Mouse (Mus musculus) MEL (cell line): ENCODE measurements around the gene Smim4. TPM values are rescaled to one million over a fixed set of nuclear protein-coding genes. Genes with fewer than 3 reads are reported as not detected.

Source experiments
- DNase-seq: peaks from one replicate; pipeline ENCODE4 v3.0.0; 2011; ENCODE audit warnings: low read depth, low spot score
- H3K27ac ChIP-seq: 2 replicates; pipeline ENCODE4 v1.5.1; 2012; ENCODE audit warnings: low read depth, mild to moderate bottlenecking, control low read depth, low read length, moderate library complexity; ENCODE audit not compliant: control insufficient read depth
- H3K27me3 ChIP-seq, 2 experiments: fragments of 150-350 bp in 1 of 2; sonication (generic) in 1 of 2; 2 replicates each; pipeline ENCODE4 v1.6.1; 2012; ENCODE audit warnings: low read length in 2 of 2, mild to moderate bottlenecking in 2 of 2, improper control_type of control experiment in 1 of 2, moderate library complexity in 1 of 2; ENCODE audit not compliant: insufficient read depth in 2 of 2, control insufficient read depth in 1 of 2
- H3K36me3 ChIP-seq, 2 experiments: 2 replicates each; pipeline ENCODE4 v1.6.1; 2012 to 2014; ENCODE audit warnings: low read length in 2 of 2, improper control_type of control experiment in 1 of 2, inconsistent platforms in 1 of 2, mild to moderate bottlenecking in 1 of 2; ENCODE audit not compliant: insufficient read depth in 2 of 2, control insufficient read depth in 1 of 2
- H3K4me1 ChIP-seq, 2 experiments: fragments of 150-350 bp in 1 of 2; sonication (generic) in 1 of 2; 2 replicates each; pipeline ENCODE4 v1.6.1; 2012; ENCODE audit warnings: low read length in 2 of 2, improper control_type of control experiment in 1 of 2, mild to moderate bottlenecking in 1 of 2; ENCODE audit not compliant: insufficient read depth in 2 of 2, control insufficient read depth in 1 of 2
- H3K4me3 ChIP-seq, 2 experiments: fragments of 150-350 bp in 1 of 2; sonication (generic) in 1 of 2; 2 replicates each; pipeline ENCODE4 v1.5.1; 2012; ENCODE audit warnings: low read depth in 2 of 2, low read length in 2 of 2, mild to moderate bottlenecking in 2 of 2, moderate library complexity in 2 of 2, control low read depth in 1 of 2, improper control_type of control experiment in 1 of 2; ENCODE audit not compliant: control insufficient read depth in 1 of 2, insufficient read depth in 1 of 2
- H3K79me2 ChIP-seq: 2 replicates; pipeline ENCODE4 v1.6.1; 2012; ENCODE audit warnings: mild to moderate bottlenecking, low read length, moderate library complexity; ENCODE audit not compliant: control insufficient read depth, poor library complexity, insufficient read depth
- H3K9ac ChIP-seq: 2 replicates; pipeline ENCODE4 v1.6.1; 2012; ENCODE audit warnings: low read depth, mild to moderate bottlenecking, control low read depth, low read length, moderate library complexity; ENCODE audit not compliant: control insufficient read depth, poor library complexity, severe bottlenecking
- H3K9me3 ChIP-seq: fragments of 150-350 bp; sonication (generic); replicated peaks from 2 replicates; pipeline ENCODE4 v1.6.1; 2012; ENCODE audit warnings: mild to moderate bottlenecking, low read length, improper control_type of control experiment, moderate library complexity; ENCODE audit not compliant: insufficient read depth
- BHLHE40 ChIP-seq: IDR thresholded peaks from 2 replicates; pipeline ENCODE4 v1.6.1; 2012; ENCODE audit warnings: low read depth, mild to moderate bottlenecking, inconsistent platforms, low read length, improper control_type of control experiment, borderline replicate concordance
- CHD2 ChIP-seq: IDR thresholded peaks from 2 replicates; pipeline ENCODE4 v1.6.1; 2011; ENCODE audit warnings: low read length, improper control_type of control experiment
- CTCF ChIP-seq, 3 experiments: IDR thresholded peaks in 2 of 3; conservative IDR thresholded peaks in 1 of 3; 2 replicates each; pipeline ENCODE4 v1.5.1; 2011 to 2012; ENCODE audit warnings: low read length in 3 of 3, low read depth in 2 of 3, mild to moderate bottlenecking in 2 of 3, improper control_type of control experiment in 1 of 3, inconsistent platforms in 1 of 3, mixed read lengths in 1 of 3, moderate library complexity in 1 of 3; ENCODE audit not compliant: control insufficient read depth in 1 of 3, insufficient read depth in 1 of 3, poor library complexity in 1 of 3, severe bottlenecking in 1 of 3
- E2F4 ChIP-seq: IDR thresholded peaks from 2 replicates; pipeline ENCODE4 v1.6.1; 2011; ENCODE audit warnings: low read depth, low read length, improper control_type of control experiment, borderline replicate concordance
- EP300 ChIP-seq, 2 experiments: IDR thresholded peaks; 2 replicates each; pipeline ENCODE4 v1.6.1; 2011; ENCODE audit warnings: improper control_type of control experiment in 2 of 2, low read length in 2 of 2, low read depth in 1 of 2, mild to moderate bottlenecking in 1 of 2
- ETS1 ChIP-seq: IDR thresholded peaks from 2 replicates; pipeline ENCODE4 v1.6.1; 2012; ENCODE audit warnings: low read depth, mild to moderate bottlenecking, inconsistent platforms, low read length, improper control_type of control experiment, moderate library complexity
- GABPA ChIP-seq: IDR thresholded peaks from 2 replicates; pipeline ENCODE4 v1.6.1; 2012; ENCODE audit warnings: low read depth, mild to moderate bottlenecking, inconsistent platforms, low read length, improper control_type of control experiment, moderate library complexity
- GATA1 ChIP-seq: IDR thresholded peaks from 2 replicates; pipeline ENCODE4 v1.6.1; 2011; ENCODE audit warnings: low read depth, low read length, improper control_type of control experiment
- JUND ChIP-seq: IDR thresholded peaks from 2 replicates; pipeline ENCODE4 v1.6.1; 2011; ENCODE audit warnings: low read depth, mild to moderate bottlenecking, improper control_type of control experiment, low read length
- MYB ChIP-seq: IDR thresholded peaks from 2 replicates; pipeline ENCODE4 v1.6.1; 2011; ENCODE audit warnings: mild to moderate bottlenecking, low read depth, low read length, improper control_type of control experiment
- NELFE ChIP-seq: IDR thresholded peaks from 2 replicates; pipeline ENCODE4 v1.6.1; 2011; ENCODE audit warnings: low read depth, low read length, improper control_type of control experiment
- POLR2A ChIP-seq, 2 experiments: IDR thresholded peaks; 2 replicates each; pipeline ENCODE4 v1.6.1; 2011 to 2012; ENCODE audit warnings: low read length in 2 of 2, mild to moderate bottlenecking in 2 of 2, control low read depth in 1 of 2, improper control_type of control experiment in 1 of 2, low read depth in 1 of 2, moderate library complexity in 1 of 2; ENCODE audit not compliant: control insufficient read depth in 1 of 2, insufficient read depth in 1 of 2, poor library complexity in 1 of 2
- POLR2AphosphoS2 ChIP-seq: IDR thresholded peaks from 2 replicates; pipeline ENCODE4 v1.6.1; 2011; ENCODE audit warnings: low read length, improper control_type of control experiment
- POLR2AphosphoS5 ChIP-seq: IDR thresholded peaks from 2 replicates; pipeline ENCODE4 v1.6.1; 2012; ENCODE audit warnings: low read depth, borderline replicate concordance, mild to moderate bottlenecking, inconsistent platforms, low read length, moderate library complexity, mixed read lengths
- SMC3 ChIP-seq: IDR thresholded peaks from 2 replicates; pipeline ENCODE4 v1.6.1; 2011; ENCODE audit warnings: low read depth, low read length, improper control_type of control experiment
- TBP ChIP-seq: IDR thresholded peaks from 2 replicates; pipeline ENCODE4 v1.8.0; 2011; ENCODE audit warnings: low read depth, low read length, improper control_type of control experiment
- UBTF ChIP-seq: IDR thresholded peaks from 2 replicates; pipeline ENCODE4 v1.6.1; 2012; ENCODE audit warnings: low read depth, mild to moderate bottlenecking, inconsistent platforms, low read length, improper control_type of control experiment, moderate library complexity, borderline replicate concordance; ENCODE audit not compliant: insufficient read depth
- USF1 ChIP-seq: IDR thresholded peaks from 2 replicates; pipeline ENCODE4 v1.6.1; 2014; ENCODE audit warnings: low read depth, mild to moderate bottlenecking, inconsistent platforms, low read length, improper control_type of control experiment, moderate library complexity
- USF2 ChIP-seq, 2 experiments: IDR thresholded peaks; 2 replicates each; pipeline ENCODE4 v1.6.1; 2011 to 2012; ENCODE audit warnings: improper control_type of control experiment in 2 of 2, low read length in 2 of 2, borderline replicate concordance in 1 of 2, inconsistent platforms in 1 of 2, low read depth in 1 of 2, mild to moderate bottlenecking in 1 of 2; ENCODE audit not compliant: insufficient read depth in 1 of 2
- ZC3H11A ChIP-seq: IDR thresholded peaks from 2 replicates; pipeline ENCODE4 v1.6.1; 2012; ENCODE audit warnings: low read depth, mild to moderate bottlenecking, inconsistent platforms, low read length, improper control_type of control experiment
- ZMIZ1 ChIP-seq: IDR thresholded peaks from 2 replicates; pipeline ENCODE4 v1.6.1; 2012; ENCODE audit warnings: low read depth, mild to moderate bottlenecking, inconsistent platforms, low read length, improper control_type of control experiment, moderate library complexity
- ZNF384 ChIP-seq: IDR thresholded peaks from 2 replicates; pipeline ENCODE4 v1.6.1; 2012; ENCODE audit warnings: low read depth, mild to moderate bottlenecking, inconsistent platforms, low read length, improper control_type of control experiment
- polyA plus RNA-seq, 2 experiments: library from polyadenylated mRNA; stranded (reverse) in 1 of 2; unstranded in 1 of 2; fragments of >175 nt in 1 of 2; fragments of >200 nt in 1 of 2; gene quantifications; 2 replicates each; pipeline versions ENCODE4 v1.2.1 to v1.2.4; 2012; ENCODE audit warnings: low replicate concordance in 2 of 2, low read depth in 1 of 2; ENCODE audit not compliant: insufficient read length in 2 of 2, insufficient read depth in 1 of 2, missing spikeins in 1 of 2
- total RNA-seq: library from RNA; depleted of rRNA; stranded (reverse); fragments of 300-350 nt; gene quantifications from 2 replicates; pipeline ENCODE4 v1.2.3, GENCODE M21; 2012

Smim4 gene
- total and polyA plus RNA-seq, 3 experiments: 87.8 to 122 TPM; not detected in 1

DNA sequence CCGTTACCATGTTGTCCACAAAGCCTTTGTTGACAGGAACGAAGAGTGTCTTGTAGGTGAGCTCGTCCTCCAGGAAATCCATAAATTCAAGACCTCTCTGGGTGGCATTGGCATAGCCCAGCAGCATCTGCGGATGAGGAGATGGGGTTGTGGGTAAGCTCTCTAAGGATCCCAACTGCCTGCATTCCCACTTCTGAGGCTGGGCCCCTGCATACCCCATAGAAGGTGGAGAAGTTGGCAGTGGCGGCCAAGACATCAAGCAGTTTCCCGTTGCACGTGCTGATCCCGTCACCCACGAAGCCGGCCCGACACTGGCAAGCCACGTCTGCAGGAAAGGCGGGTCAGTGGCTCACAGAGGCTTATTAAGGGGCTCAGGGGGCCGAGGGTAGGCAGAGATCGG, 11.4 kb upstream of the Smim4 start:
- H3K9ac ChIP-seq: no peak overlapping the region
- H3K27ac ChIP-seq: no peak overlapping the region
- no peaks in the 10 kb centered on the region for H3K79me2 ChIP-seq
- H3K4me3 ChIP-seq: no peak overlapping the region
- H3K27me3 ChIP-seq: no peaks in the 10 kb centered on the region
- no peaks in the 10 kb centered on the region for H3K4me1 ChIP-seq
- H3K36me3 ChIP-seq: no peaks in the 10 kb centered on the region
- DNase-seq: no peak
- no peak for TF ChIP-seq GATA1
- TF ChIP-seq NELFE: no peak
- TF ChIP-seq POLR2AphosphoS5: no peak
- no peak for TF ChIP-seq ETS1
- no peak for TF ChIP-seq MYB
- TF ChIP-seq TBP: no peak
- TF ChIP-seq ZC3H11A: no peak
- TF ChIP-seq CTCF (IDR thresholded peaks at IDR 0.05 in 2 of 3, conservative IDR thresholded peaks at IDR 0.05 in 1 of 3; ENCODE audit: control insufficient read depth in 1 of 3, insufficient read depth in 1 of 3, low read depth in 2 of 3, low read length in 3 of 3, poor library complexity in 1 of 3, severe bottlenecking in 1 of 3): no peak
- TF ChIP-seq CHD2: no peak
- TF ChIP-seq UBTF: no peak
- TF ChIP-seq E2F4: no peak
- no peak for TF ChIP-seq POLR2AphosphoS2
- TF ChIP-seq ZNF384: no peak
- no peak for TF ChIP-seq JUND
- TF ChIP-seq USF2 (IDR thresholded peaks at IDR 0.05; ENCODE audit: borderline replicate concordance in 1 of 2, insufficient read depth in 1 of 2, low read depth in 1 of 2, low read length in 2 of 2): no peak
- TF ChIP-seq EP300 (IDR thresholded peaks at IDR 0.05; ENCODE audit: low read depth in 1 of 2, low read length in 2 of 2): no peak
- no peak for TF ChIP-seq SMC3
- no peak; a peak in 1 of 4 replicates for TF ChIP-seq POLR2A (IDR thresholded peaks at IDR 0.05; ENCODE audit: control insufficient read depth in 1 of 2, insufficient read depth in 1 of 2, low read depth in 1 of 2, low read length in 2 of 2, poor library complexity in 1 of 2)
- no peaks in the 10 kb centered on the region for H3K9me3 ChIP-seq

DNA sequence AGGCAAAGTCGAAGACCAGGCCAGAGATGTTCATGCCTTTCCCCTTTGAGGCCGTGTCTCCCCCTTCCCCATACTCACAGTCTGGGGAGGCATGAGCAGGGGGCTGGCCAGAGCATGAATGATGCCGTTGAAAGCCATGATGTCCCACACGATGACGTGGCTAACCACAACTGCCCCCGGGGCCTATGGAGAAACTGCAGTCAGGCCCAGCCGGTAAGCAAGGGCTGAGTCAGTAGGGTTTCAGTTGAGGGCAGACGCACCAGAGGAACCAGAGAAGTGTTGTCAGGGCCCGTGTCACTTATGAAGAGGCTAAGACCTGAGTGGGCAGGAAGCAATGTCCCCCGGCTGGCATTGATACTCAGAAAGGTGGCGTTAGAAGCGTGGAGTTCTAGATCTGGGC, 10.9 kb upstream of the Smim4 start:
- no peaks in the 10 kb centered on the region for H3K27me3 ChIP-seq
- no peaks in the 10 kb centered on the region for H3K4me1 ChIP-seq
- H3K27ac ChIP-seq: no peak overlapping the region
- no peak overlapping the region for H3K9ac ChIP-seq
- no peak overlapping the region for H3K4me3 ChIP-seq
- no peak for DNase-seq
- no peaks in the 10 kb centered on the region for H3K9me3 ChIP-seq
- no peaks in the 10 kb centered on the region; a peak in 1 of 4 replicates for H3K36me3 ChIP-seq
- no peaks in the 10 kb centered on the region for H3K79me2 ChIP-seq
- TF ChIP-seq ZMIZ1: no peak
- TF ChIP-seq GABPA: no peak
- no peak for TF ChIP-seq CHD2
- TF ChIP-seq BHLHE40: no peak
- TF ChIP-seq USF1: no peak
- no peak for TF ChIP-seq EP300 (IDR thresholded peaks at IDR 0.05; ENCODE audit: low read depth in 1 of 2, low read length in 2 of 2)
- no peak; a peak in 1 of 4 replicates for TF ChIP-seq POLR2A (IDR thresholded peaks at IDR 0.05; ENCODE audit: control insufficient read depth in 1 of 2, insufficient read depth in 1 of 2, low read depth in 1 of 2, low read length in 2 of 2, poor library complexity in 1 of 2)
